Mouse (Mus musculus) heart, embryonic 15.5 days (tissue): ENCODE measurements around the gene Fam53b. TPM values are rescaled to one million over a fixed set of nuclear protein-coding genes. Genes with fewer than 3 reads are reported as not detected.

Source experiments
- ATAC-seq: fragments of 200-750 bp; cut with Nextera tagmentation; replicated peaks from 2 replicates; pipeline ENCODE4 v1.8.0; 2017; ENCODE audit warnings: low read depth, moderate TSS enrichment; ENCODE audit not compliant: insufficient number of reproducible peaks, insufficient read depth, low FRiP score
- H3K27ac ChIP-seq: fragments of 300-500 bp; sonication (generic); 2 replicates; pipeline ENCODE4 v1.5.1; 2015; ENCODE audit warnings: mild to moderate bottlenecking, inconsistent platforms
- H3K27me3 ChIP-seq: fragments of 300-500 bp; sonication (generic); 2 replicates; pipeline ENCODE4 v1.6.1; 2015; ENCODE audit warnings: inconsistent platforms
- H3K36me3 ChIP-seq: fragments of 300-500 bp; sonication (generic); 2 replicates; pipeline ENCODE4 v1.6.1; 2015; ENCODE audit warnings: mild to moderate bottlenecking, inconsistent platforms
- H3K4me1 ChIP-seq: fragments of 300-500 bp; sonication (generic); replicated peaks from 2 replicates; pipeline ENCODE4 v1.6.1; 2015; ENCODE audit warnings: inconsistent platforms
- H3K4me2 ChIP-seq: fragments of 300-500 bp; sonication (generic); 2 replicates; pipeline ENCODE4 v1.6.1; 2015; ENCODE audit warnings: inconsistent platforms, mild to moderate bottlenecking, moderate library complexity
- H3K4me3 ChIP-seq: fragments of 300-500 bp; sonication (generic); 2 replicates; pipeline ENCODE4 v1.5.1; 2015; ENCODE audit warnings: mild to moderate bottlenecking, inconsistent platforms
- H3K9ac ChIP-seq: fragments of 300-500 bp; sonication (generic); 2 replicates; pipeline ENCODE4 v1.6.1; 2015; ENCODE audit warnings: mild to moderate bottlenecking, inconsistent platforms
- H3K9me3 ChIP-seq: fragments of 300-500 bp; sonication (generic); replicated peaks from 2 replicates; pipeline ENCODE4 v1.6.1; 2016; ENCODE audit warnings: inconsistent platforms
- WGBS: fragments of 180-500 bp; shearing (Covaris S2); methylation state at CpG from one replicate; pipeline ENCODE4 v1.1.7; 2015; ENCODE audit warnings: mixed read lengths; 5-methylcytosine and 5-hydroxymethylcytosine counted together
- polyA plus RNA-seq: library from polyadenylated mRNA; unstranded; fragments of >200 nt; fragmentation: Nextera tagmentation; extraction: Ambion mirVana; gene quantifications from 2 replicates; pipeline ENCODE4 v1.2.1, GENCODE M21; 2015

The Fam53b gene
- polyA plus RNA-seq, 1 experiment from 2014 or later = 14.9 TPM

DNA sequence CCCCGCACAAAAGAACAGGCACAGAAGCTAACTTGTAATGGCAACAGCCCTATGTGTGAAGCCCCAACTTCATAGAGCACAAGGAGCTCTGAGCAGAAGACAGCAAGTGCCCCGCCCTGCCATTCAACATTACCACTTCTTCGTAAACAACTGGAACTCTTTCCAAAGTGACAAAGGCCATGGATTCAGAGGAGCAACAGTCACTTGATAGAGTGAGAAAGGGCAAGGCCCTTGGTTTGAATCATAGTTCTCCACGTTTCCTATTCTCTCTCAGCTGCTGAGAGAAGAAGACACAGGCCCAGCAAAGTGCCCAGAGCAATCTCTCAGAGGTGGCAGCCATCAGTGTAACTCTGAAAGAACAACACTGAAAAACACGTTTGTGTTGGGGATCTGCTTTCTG is 49.8 kb downstream of the Fam53b start:
- Histone ChIP-seq H3K9ac (no peak overlapping the region), H3K27me3 (no peaks in the 10 kb centered on the region), H3K36me3 (peaks cover 9% of the 10 kb centered on the region; the same call in 1 of the 2 replicates), H3K4me1 (peaks cover 28% of the 10 kb centered on the region), H3K4me2 (no peak overlapping the region), H3K4me3 (no peak overlapping the region), H3K9me3 (no peaks in the 10 kb centered on the region), H3K27ac (no peak overlapping the region)
- no peak for ATAC-seq
- 89% methylated on average over 5 of the region's 5 CpGs for WGBS

- no peak for ATAC-seq
- H3K4me1 ChIP-seq = peaks cover 28% of the 10 kb centered on the region
- 92% methylated on average over 6 of the region's 6 CpGs for WGBS
- no peak overlapping the region for H3K27ac ChIP-seq
- no peaks in the 10 kb centered on the region for H3K9me3 ChIP-seq
- no peak overlapping the region for H3K4me2 ChIP-seq
- H3K9ac ChIP-seq = no peak overlapping the region
- H3K27me3 ChIP-seq = no peaks in the 10 kb centered on the region
- no peak overlapping the region for H3K4me3 ChIP-seq
- peaks cover 15% of the 10 kb centered on the region; the same call in 1 of the 2 replicates for H3K36me3 ChIP-seq
Observed at GRCm38 (mm10) chr7:132763351-132763750, 50.3 kb downstream of the Fam53b start.

DNA sequence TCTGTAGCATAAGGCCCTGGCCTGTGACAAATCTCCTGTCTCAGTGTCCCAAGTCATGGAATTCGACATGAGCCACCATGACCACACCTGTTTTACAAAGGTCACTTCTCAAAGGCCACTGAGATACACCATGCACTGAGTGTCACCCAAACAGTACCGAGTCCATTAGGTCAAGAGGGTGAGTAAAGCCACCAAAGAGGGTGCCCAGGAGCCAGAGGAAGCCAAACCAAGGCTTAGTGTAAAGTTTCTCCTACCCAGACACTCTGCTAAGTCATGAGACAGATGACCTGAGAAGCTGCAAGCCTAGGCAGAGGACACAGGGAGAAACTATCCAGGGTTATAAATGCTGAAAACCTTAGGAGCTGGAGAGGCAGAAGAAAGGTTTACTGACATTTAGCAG is 52.3 kb downstream of the Fam53b start:
- H3K27ac ChIP-seq = no peak overlapping the region
- no peak overlapping the region for H3K4me2 ChIP-seq
- ATAC-seq = no peak
- peaks cover 25% of the 10 kb centered on the region; the same call in 1 of the 2 replicates for H3K36me3 ChIP-seq
- peaks cover 21% of the 10 kb centered on the region for H3K4me1 ChIP-seq
- H3K27me3 ChIP-seq = no peaks in the 10 kb centered on the region
- 85% methylated on average over 2 of the region's 2 CpGs for WGBS
- no peaks in the 10 kb centered on the region for H3K9me3 ChIP-seq
- H3K9ac ChIP-seq = no peak overlapping the region
- no peak overlapping the region for H3K4me3 ChIP-seq

DNA sequence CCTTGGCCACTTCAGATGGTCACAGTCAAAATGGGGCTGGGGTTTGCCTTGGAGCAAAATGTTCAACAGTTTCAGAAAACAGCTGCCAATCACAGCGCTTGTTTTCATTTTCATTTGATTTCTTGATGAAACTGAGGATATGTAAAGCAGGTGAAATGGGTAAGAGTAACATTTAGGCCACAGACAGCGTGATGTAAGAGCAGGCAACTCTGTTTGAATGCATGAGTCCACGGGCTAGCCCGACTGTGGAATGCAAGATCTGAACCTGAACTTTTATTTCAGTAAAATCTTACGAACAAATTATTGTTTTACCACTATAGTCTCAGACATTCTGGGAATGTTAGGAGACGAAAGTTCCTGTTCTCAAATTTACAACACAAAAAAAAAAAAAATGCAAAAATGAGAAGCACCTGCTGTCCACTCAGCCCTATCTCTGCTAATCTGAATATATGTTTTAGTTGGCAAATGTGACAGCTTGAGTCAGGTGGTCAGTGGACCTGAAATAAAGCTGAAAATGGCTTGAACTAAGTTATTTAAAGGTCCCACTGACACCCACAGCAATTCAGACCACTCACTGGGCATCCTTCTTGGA is 53.0 kb downstream of the Fam53b start:
- no peak for ATAC-seq
- WGBS = 92% methylated on average over 6 of the region's 6 CpGs
- H3K9ac ChIP-seq = no peak overlapping the region

DNA sequence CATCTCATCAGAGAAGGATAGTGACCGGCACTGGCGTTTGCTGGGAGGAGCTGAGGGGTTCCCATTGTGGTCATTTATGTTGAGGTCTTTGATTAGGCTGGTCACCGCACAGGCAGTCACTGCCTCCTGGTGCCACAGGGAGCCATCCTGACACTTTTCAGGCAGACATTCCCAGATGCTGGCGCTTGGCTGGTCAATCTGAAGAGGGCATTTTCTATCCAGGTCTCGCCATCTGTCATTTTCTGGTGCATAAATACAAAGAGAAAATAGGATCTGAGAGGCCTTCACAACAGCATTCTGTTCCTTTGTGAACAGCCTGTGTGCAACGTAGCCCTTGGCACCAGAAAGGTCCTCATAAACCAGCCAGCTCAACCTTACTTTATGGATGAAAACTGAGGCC is 53.8 kb downstream of the Fam53b start:
- no peak for ATAC-seq
- H3K9ac ChIP-seq = no peak overlapping the region
- no peaks in the 10 kb centered on the region for H3K9me3 ChIP-seq
- H3K27me3 ChIP-seq = no peaks in the 10 kb centered on the region
- no peak overlapping the region for H3K27ac ChIP-seq
- no peak overlapping the region for H3K4me2 ChIP-seq
- peaks cover 25% of the 10 kb centered on the region; the same call in 1 of the 2 replicates for H3K36me3 ChIP-seq
- no peak overlapping the region for H3K4me3 ChIP-seq
- H3K4me1 ChIP-seq = peaks cover 9% of the 10 kb centered on the region
- 89% methylated on average over 6 of the region's 6 CpGs for WGBS

More for the DNA sequence above, 53.0 kb downstream of the Fam53b start:
- Histone ChIP-seq H3K4me3 (no peak overlapping the region), H3K9me3 (no peaks in the 10 kb centered on the region), H3K27me3 (no peaks in the 10 kb centered on the region), H3K4me1 (peaks cover 13% of the 10 kb centered on the region), H3K4me2 (no peak overlapping the region), H3K27ac (no peak overlapping the region), H3K36me3 (peaks cover 25% of the 10 kb centered on the region; the same call in 1 of the 2 replicates)

DNA sequence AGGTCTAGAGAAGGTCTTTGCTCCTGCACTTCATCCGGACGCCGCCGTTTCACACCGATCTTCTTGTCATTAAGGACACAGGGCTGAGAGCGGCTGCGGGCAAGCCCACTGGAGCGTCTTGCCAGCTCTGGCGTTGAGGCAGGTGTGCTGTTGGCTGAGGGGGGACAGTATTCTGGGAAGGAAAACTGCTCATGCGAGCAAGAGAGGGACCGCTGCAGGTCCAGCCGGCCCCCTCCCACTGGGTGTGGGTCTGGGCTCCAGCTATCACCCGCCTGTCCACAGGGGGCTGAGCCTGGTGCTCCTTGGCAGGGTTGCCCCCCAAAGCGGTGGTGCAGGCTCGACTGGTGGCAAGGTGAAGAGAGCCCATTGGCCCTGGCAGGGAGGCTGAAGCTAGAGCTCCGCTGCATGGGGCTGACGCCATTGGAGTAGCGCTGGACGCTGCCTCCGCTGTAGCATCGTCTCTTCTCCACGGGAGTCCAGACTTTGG is 54.2 kb downstream of the Fam53b start:
- Histone ChIP-seq H3K4me3 (no peak overlapping the region), H3K27me3 (no peaks in the 10 kb centered on the region), H3K4me1 (peaks cover 9% of the 10 kb centered on the region), H3K9me3 (no peaks in the 10 kb centered on the region), H3K27ac (no peak overlapping the region), H3K36me3 (peaks cover 25% of the 10 kb centered on the region; the same call in 1 of the 2 replicates), H3K4me2 (no peak overlapping the region), H3K9ac (no peak overlapping the region)
- no peak for ATAC-seq
- 94% methylated on average over 22 of the region's 22 CpGs for WGBS

DNA sequence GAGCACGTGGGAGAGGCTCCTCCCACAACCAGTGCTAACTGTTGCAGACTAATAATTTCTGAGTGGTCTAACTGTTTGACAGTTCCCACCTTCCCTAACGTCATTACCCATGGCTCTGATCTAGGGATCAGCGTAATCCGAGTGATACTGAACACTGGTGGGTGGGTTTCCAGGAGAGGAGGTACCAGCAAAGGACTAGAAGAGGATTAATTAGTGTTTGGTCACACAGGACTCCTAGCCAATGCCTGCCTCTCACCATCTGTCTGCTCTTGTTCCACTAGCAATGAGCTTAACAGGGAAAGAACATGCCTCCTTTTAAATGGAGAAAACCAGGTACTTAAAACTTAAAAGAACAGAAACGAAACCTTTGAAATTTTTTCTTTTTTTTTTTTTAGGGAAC is 54.8 kb downstream of the Fam53b start:
- peaks cover 14% of the 10 kb centered on the region for H3K4me1 ChIP-seq
- no peak overlapping the region for H3K4me3 ChIP-seq
- 76% methylated on average over 5 of the region's 5 CpGs for WGBS
- no peaks in the 10 kb centered on the region for H3K27me3 ChIP-seq
- H3K4me2 ChIP-seq = no peak overlapping the region
- H3K9me3 ChIP-seq = no peaks in the 10 kb centered on the region
- H3K27ac ChIP-seq = no peak overlapping the region
- peaks cover 25% of the 10 kb centered on the region; the same call in 1 of the 2 replicates for H3K36me3 ChIP-seq
- no peak for ATAC-seq
- no peak overlapping the region for H3K9ac ChIP-seq

GRCm38 (mm10) chr7:132756325-132756724 is 57.4 kb downstream of the Fam53b start:
- Histone ChIP-seq H3K36me3 (peaks cover 25% of the 10 kb centered on the region; the same call in 1 of the 2 replicates), H3K9ac (no peak overlapping the region), H3K27ac (no peak overlapping the region), H3K4me1 (peaks cover 29% of the 10 kb centered on the region), H3K27me3 (no peaks in the 10 kb centered on the region), H3K4me2 (no peak overlapping the region), H3K9me3 (no peaks in the 10 kb centered on the region), H3K4me3 (no peak overlapping the region)
- ATAC-seq = no peak
- 85% methylated on average over 5 of the region's 5 CpGs for WGBS

GRCm38 (mm10) chr7:132754389-132754750 is 59.3 kb downstream of the Fam53b start:
- Histone ChIP-seq H3K4me1 (peaks cover 30% of the 10 kb centered on the region), H3K27me3 (no peaks in the 10 kb centered on the region), H3K4me3 (no peak overlapping the region), H3K36me3 (peaks cover 20% of the 10 kb centered on the region; the same call in 1 of the 2 replicates), H3K4me2 (no peak overlapping the region), H3K27ac (peak overlapping the region; percentile 35), H3K9ac (no peak overlapping the region), H3K9me3 (no peaks in the 10 kb centered on the region)
- ATAC-seq = peak; percentile 51; the same call in 1 of the 2 replicates
- 25% methylated on average over 3 of the region's 3 CpGs for WGBS

DNA sequence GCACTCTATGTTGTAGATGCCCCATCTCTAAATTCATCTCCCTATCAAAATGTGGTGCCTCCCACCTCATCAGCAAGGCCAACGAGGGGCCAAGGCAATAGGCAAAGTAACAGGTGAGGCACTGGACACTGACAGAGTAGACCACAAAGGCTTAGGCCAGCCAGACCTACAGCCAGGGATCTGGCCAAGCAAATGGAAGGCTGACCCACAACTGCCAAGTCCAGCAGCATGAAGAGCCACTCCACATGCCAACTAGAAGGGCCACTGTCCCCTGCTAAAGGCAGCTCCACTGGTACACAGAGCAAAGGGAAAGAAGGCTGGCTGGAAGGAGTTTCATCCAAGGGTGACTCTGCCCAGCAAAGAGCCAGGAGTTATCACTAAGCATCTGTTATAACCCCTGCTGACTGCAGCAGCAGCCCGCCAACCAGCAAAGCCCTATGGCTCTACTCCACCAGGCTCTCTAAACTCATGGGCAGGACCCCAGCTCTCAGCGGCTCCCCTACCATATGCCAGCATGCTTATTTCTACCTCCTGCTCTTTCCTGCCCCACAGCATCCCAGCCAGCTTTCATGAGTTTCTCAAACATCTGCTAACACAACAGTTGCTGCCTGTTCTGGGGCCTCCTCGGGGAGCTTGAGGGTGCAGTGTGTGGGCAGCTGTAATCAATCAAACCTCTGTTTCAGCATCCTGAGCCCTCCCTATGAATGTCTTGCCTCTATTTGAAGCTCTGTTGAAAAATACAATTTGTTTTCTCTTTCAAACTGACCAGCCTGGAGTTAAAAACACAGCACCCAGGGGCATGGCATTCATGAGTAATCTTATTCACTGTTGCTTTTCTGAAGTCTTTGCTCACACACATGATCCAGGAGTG is 59.9 kb downstream of the Fam53b start:
- Histone ChIP-seq H3K27me3 (no peaks in the 10 kb centered on the region), H3K4me2 (no peak overlapping the region), H3K4me3 (no peak overlapping the region), H3K4me1 (peaks cover 30% of the 10 kb centered on the region), H3K27ac (peak overlapping the region; percentile 35), H3K36me3 (peaks cover 14% of the 10 kb centered on the region; the same call in 1 of the 2 replicates), H3K9me3 (no peaks in the 10 kb centered on the region), H3K9ac (no peak overlapping the region)
- 67% methylated on average over 4 of the region's 4 CpGs for WGBS
- ATAC-seq = no peak

GRCm38 (mm10) chr7:132751716-132752115 is 62.0 kb downstream of the Fam53b start:
- no peak for ATAC-seq
- H3K27ac ChIP-seq = peak overlapping the region; percentile 41
- no peaks in the 10 kb centered on the region for H3K36me3 ChIP-seq
- WGBS = 42% methylated on average over 2 of the region's 2 CpGs
- H3K4me2 ChIP-seq = no peak overlapping the region
- H3K9me3 ChIP-seq = no peaks in the 10 kb centered on the region
- no peak overlapping the region for H3K9ac ChIP-seq
- peaks cover 30% of the 10 kb centered on the region for H3K4me1 ChIP-seq
- no peaks in the 10 kb centered on the region for H3K27me3 ChIP-seq
- H3K4me3 ChIP-seq = no peak overlapping the region
